Mouse (Mus musculus) ES-E14 (cell line): ENCODE measurements around the gene N4bp1. TPM values are rescaled to one million over a fixed set of nuclear protein-coding genes. Genes with fewer than 3 reads are reported as not detected.

Source experiments
- DNase-seq: peaks from one replicate; pipeline ENCODE4 v3.0.0-alpha.2; 2013; ENCODE audit warnings: low read depth, low spot score
- H3K27ac ChIP-seq: 2 replicates; pipeline ENCODE4 v1.5.1; 2012; ENCODE audit warnings: low read depth, mild to moderate bottlenecking, low read length, moderate library complexity, mixed read lengths; ENCODE audit not compliant: poor library complexity, insufficient read depth, severe bottlenecking
- H3K36me3 ChIP-seq: 2 replicates; pipeline ENCODE4 v1.6.1; 2012; ENCODE audit warnings: mild to moderate bottlenecking, low read length, moderate library complexity, mixed read lengths; ENCODE audit not compliant: control insufficient read depth, poor library complexity, insufficient read depth, severe bottlenecking
- H3K4me1 ChIP-seq, 2 experiments: fragments of 150-350 bp in 1 of 2; sonication (generic) in 1 of 2; 2 replicates each; pipeline ENCODE4 v1.6.1; 2012; ENCODE audit warnings: low read length in 2 of 2, mild to moderate bottlenecking in 1 of 2, mixed read lengths in 1 of 2; ENCODE audit not compliant: control insufficient read depth in 2 of 2, insufficient read depth in 2 of 2, poor library complexity in 1 of 2
- H3K4me3 ChIP-seq, 2 experiments: fragments of 150-350 bp in 1 of 2; sonication (generic) in 1 of 2; 2 replicates each; pipeline ENCODE4 v1.5.1; 2012; ENCODE audit warnings: low read length in 2 of 2, low read depth in 1 of 2, mild to moderate bottlenecking in 1 of 2, mixed read lengths in 1 of 2; ENCODE audit not compliant: insufficient read depth in 1 of 2, poor library complexity in 1 of 2, severe bottlenecking in 1 of 2
- H3K9ac ChIP-seq: 2 replicates; pipeline ENCODE4 v1.6.1; 2012; ENCODE audit warnings: low read depth, mild to moderate bottlenecking, low read length, mixed read lengths; ENCODE audit not compliant: poor library complexity, insufficient read depth, severe bottlenecking
- H3K9me3 ChIP-seq: fragments of 150-350 bp; sonication (generic); 2 replicates; pipeline ENCODE4 v1.6.1; 2012; ENCODE audit warnings: low read depth, mild to moderate bottlenecking, low read length; ENCODE audit not compliant: control insufficient read depth, insufficient read depth
- CHD2 ChIP-seq: IDR thresholded peaks from 2 replicates; pipeline ENCODE4 v1.6.1; 2014; ENCODE audit warnings: mild to moderate bottlenecking, low read depth, low read length, inconsistent platforms
- HCFC1 ChIP-seq: IDR thresholded peaks from 2 replicates; pipeline ENCODE4 v1.6.1; 2012; ENCODE audit warnings: low read length, inconsistent platforms, borderline replicate concordance; ENCODE audit not compliant: insufficient read depth
- MAFK ChIP-seq: IDR thresholded peaks from 2 replicates; pipeline ENCODE4 v1.6.1; 2014; ENCODE audit warnings: mild to moderate bottlenecking, low read depth, low read length, inconsistent platforms; ENCODE audit not compliant: insufficient read depth
- ZC3H11A ChIP-seq: IDR thresholded peaks from 2 replicates; pipeline ENCODE4 v1.6.1; 2012; ENCODE audit warnings: low read depth, mild to moderate bottlenecking, inconsistent platforms, low read length, borderline replicate concordance
- ZNF384 ChIP-seq: IDR thresholded peaks from 2 replicates; pipeline ENCODE4 v1.6.1; 2012; ENCODE audit warnings: low read depth, low read length, inconsistent platforms
- in situ Hi-C, 2 experiments: fragments of 600-800 bp; cut with MboI; formaldehyde crosslinking; loops; one replicate each; pipeline ENCODE4 v1.15.1; 2025; ENCODE audit warnings: low sequenced_read_pairs in 2 of 2, inconsistent platforms in 1 of 2; ENCODE audit not compliant: unreplicated experiment in 2 of 2
- total RNA-seq: library from RNA; depleted of rRNA; stranded (reverse); fragments of 300-350 nt; gene quantifications from 2 replicates; pipeline ENCODE4 v1.2.3, GENCODE M21; 2012

Gene N4bp1
- total RNA-seq, 1 experiment: 40.2 TPM

DNA sequence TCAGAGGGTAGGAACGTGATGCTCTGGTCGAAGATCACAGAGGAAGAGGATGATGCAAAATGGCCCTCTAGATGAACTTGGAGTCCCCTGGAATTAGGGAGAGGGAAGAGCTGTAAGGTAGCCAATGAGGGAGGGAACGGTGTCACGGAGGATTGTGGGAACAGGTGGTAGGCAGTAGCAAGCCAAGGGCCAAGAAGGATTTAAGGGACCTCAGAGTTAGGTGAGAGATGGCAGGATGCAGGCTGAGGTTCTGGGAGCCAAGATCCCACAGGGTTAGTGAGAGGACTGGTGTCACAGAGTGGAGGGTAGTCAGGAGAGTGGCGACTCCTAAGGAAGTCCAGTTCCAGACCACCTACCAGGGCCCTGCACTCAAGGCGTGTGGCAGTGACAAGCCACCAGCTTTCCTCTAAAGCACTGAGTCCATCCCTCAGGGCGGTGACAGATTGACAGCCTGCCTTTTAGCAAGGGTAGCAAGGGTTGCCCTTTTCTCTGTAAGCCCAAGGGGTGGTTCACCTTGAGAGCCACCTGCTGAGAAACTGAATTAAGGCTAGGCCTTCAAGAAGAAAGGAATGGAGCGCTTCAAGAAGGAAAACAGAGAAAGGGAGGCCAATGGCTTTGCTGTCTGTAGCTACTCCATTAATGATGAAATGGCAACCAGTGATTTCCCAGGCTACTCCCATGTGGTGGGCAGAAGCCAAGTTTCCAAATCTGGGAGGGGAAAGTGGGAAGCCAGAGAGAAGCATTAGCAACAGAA lies 43.3 kb downstream of the N4bp1 start:
- no peaks in the 10 kb centered on the region for H3K9me3 ChIP-seq

GRCm38 (mm10) chr8:86840120-86840693 lies 44.9 kb downstream of the N4bp1 start:
- Histone ChIP-seq H3K9me3 (no peaks in the 10 kb centered on the region), H3K9ac (no peak overlapping the region), H3K4me1 (peaks cover 9 to 20% of the 10 kb centered on the region in 2 experiments; a peak in 3 of 4 replicates), H3K4me3 (no peak overlapping the region), H3K27ac (no peak overlapping the region), H3K36me3 (peaks cover 37% of the 10 kb centered on the region)
- DNase-seq: no peak
- TF ChIP-seq HCFC1 (no peak), ZC3H11A (no peak), CHD2 (no peak), MAFK (no peak), ZNF384 (no peak)
- in situ Hi-C loops: no loop called here

More for the DNA sequence above, 43.3 kb downstream of the N4bp1 start:
- in situ Hi-C loops: no loop called here
- Histone ChIP-seq H3K9ac (no peak overlapping the region), H3K4me3 (no peak overlapping the region), H3K36me3 (peaks cover 41% of the 10 kb centered on the region), H3K4me1 (peaks cover 9 to 20% of the 10 kb centered on the region in 2 experiments; a peak in 3 of 4 replicates), H3K27ac (no peak overlapping the region)
- TF ChIP-seq ZNF384 (no peak), MAFK (no peak), CHD2 (no peak), HCFC1 (no peak), ZC3H11A (no peak)
- no peak for DNase-seq

GRCm38 (mm10) chr8:86838707-86839438 lies 46.2 kb downstream of the N4bp1 start:
- TF ChIP-seq CHD2 (no peak), MAFK (no peak), ZC3H11A (no peak)
- Histone ChIP-seq H3K4me3 (no peak overlapping the region), H3K36me3 (peaks cover 28% of the 10 kb centered on the region), H3K9me3 (no peaks in the 10 kb centered on the region), H3K4me1 (peaks cover 9 to 20% of the 10 kb centered on the region in 2 experiments; a peak in 3 of 4 replicates), H3K27ac (no peak overlapping the region), H3K9ac (no peak overlapping the region)
- no peak for DNase-seq
- in situ Hi-C loops: no loop called here

DNA sequence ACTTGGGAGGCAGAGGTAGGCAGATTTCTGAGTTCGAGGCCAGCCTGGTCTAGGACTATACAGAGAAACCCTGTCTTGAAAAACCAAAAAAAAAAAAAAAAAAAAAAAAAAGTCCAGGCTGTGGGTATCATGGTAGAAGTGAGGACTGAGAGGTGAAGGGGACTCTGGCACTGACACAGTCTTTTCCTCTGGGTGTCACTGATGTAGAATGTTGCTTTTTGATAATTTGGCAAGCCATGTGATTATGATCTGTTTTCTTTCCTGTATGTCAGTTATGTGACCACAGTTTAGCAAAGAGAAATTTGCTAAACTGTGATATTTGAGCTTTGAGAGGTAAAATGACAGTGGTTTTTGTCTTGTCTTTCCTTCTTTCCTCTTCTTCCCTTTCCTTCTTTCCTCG lies 47.8 kb downstream of the N4bp1 start:
- no peak overlapping the region for H3K9ac ChIP-seq
- peaks cover 14% of the 10 kb centered on the region for H3K36me3 ChIP-seq
- H3K27ac ChIP-seq: no peak overlapping the region
- TF ChIP-seq CHD2 (no peak), ZNF384 (no peak), ZC3H11A (no peak)
- in situ Hi-C loops: no loop called here
- no peak overlapping the region for H3K4me3 ChIP-seq
- no peak for DNase-seq
- peaks cover 9 to 16% of the 10 kb centered on the region in 2 experiments; a peak in 3 of 4 replicates for H3K4me1 ChIP-seq
- no peaks in the 10 kb centered on the region for H3K9me3 ChIP-seq
